Mouse (Mus musculus) activated CD4-positive, CD25-positive, alpha-beta regulatory T cell, adult 4 months (primary cell): Measurements from ENCODE around the gene Chrdl1. TPM values are rescaled to one million over a fixed set of nuclear protein-coding genes. Genes with fewer than 3 reads are reported as not detected.

Source experiments
- ATAC-seq: one replicate; pipeline ENCODE4 v1.8.0; 2017
- polyA plus RNA-seq, 2 experiments: library from polyadenylated mRNA; unstranded; fragments of 100-300 nt; shearing (Covaris generic); gene quantifications; one replicate each; pipeline ENCODE4 v1.2.1; 2017

Chrdl1 gene
- not detected for polyA plus RNA-seq

GRCm38 (mm10) chrX:143393791-143394369 lies at the start of gene Chrdl1:
Gene Chrdl1 (minus strand): TSS chrX:143394262.
- ATAC-seq: no peak

- ATAC-seq: no peak
Measured at GRCm38 (mm10) chrX:143442638-143443037, 48.6 kb upstream of the Chrdl1 start.

- no peak for ATAC-seq
Measured at GRCm38 (mm10) chrX:143404601-143405000, 10.5 kb upstream of the Chrdl1 start.

- no peak for ATAC-seq
Measured at GRCm38 (mm10) chrX:143366256-143366959, 27.7 kb downstream of the Chrdl1 start.

GRCm38 (mm10) chrX:143347227-143347626 lies 46.8 kb downstream of the Chrdl1 start:
- ATAC-seq: no peak

- ATAC-seq: no peak
Measured at GRCm38 (mm10) chrX:143346739-143347138, 47.3 kb downstream of the Chrdl1 start.

- ATAC-seq: no peak
Measured at GRCm38 (mm10) chrX:143344509-143345495, 49.3 kb downstream of the Chrdl1 start.

GRCm38 (mm10) chrX:143338156-143338555 lies 55.9 kb downstream of the Chrdl1 start:
- no peak for ATAC-seq

GRCm38 (mm10) chrX:143337561-143337960 lies 56.5 kb downstream of the Chrdl1 start:
- ATAC-seq: no peak

- no peak for ATAC-seq
Measured at GRCm38 (mm10) chrX:143336661-143337060, 57.4 kb downstream of the Chrdl1 start.

GRCm38 (mm10) chrX:143335846-143336245 lies 58.2 kb downstream of the Chrdl1 start:
- ATAC-seq: no peak

- no peak for ATAC-seq
Measured at GRCm38 (mm10) chrX:143313166-143313565, 80.9 kb downstream of the Chrdl1 start.

GRCm38 (mm10) chrX:143294726-143295125 lies 99.3 kb downstream of the Chrdl1 start:
- no peak for ATAC-seq

- no peak for ATAC-seq
Measured at GRCm38 (mm10) chrX:143275202-143275601, 118.9 kb downstream of the Chrdl1 start.

- ATAC-seq: no peak
Measured at GRCm38 (mm10) chrX:143250709-143251108, 143.4 kb downstream of the Chrdl1 start.

Other genes with a start within 250 kb of the Chrdl1 start
- not detected for gene Pak3, start 124.3 kb upstream of the Chrdl1 start, polyA plus RNA-seq